Mouse (Mus musculus) frontal cortex, postnatal 14 days (tissue): ENCODE measurements around the gene Trpt1.

Source experiments
- DNase-seq, 2 experiments: peaks; one replicate each; pipeline ENCODE4 v3.0.0; 2022; ENCODE audit warnings: low spot score in 2 of 2

Gene Trpt1

GRCm38 (mm10) chr19:6992011-6992858 is 3.7 kb upstream of the Trpt1 start, which contains the start of gene Dnajc4:
Gene Dnajc4 (minus strand): TSS chr19:6992572.
- peak; percentile 93 to 94 for DNase-seq

- DNase-seq: no peak
Observed at GRCm38 (mm10) chr19:6993011-6993770, 2.7 kb upstream of the Trpt1 start.

GRCm38 (mm10) chr19:6994002-6994401 is 1.9 kb upstream of the Trpt1 start:
- DNase-seq: no peak

- no peak for DNase-seq
Observed at GRCm38 (mm10) chr19:6994489-6994888, 1.4 kb upstream of the Trpt1 start.

GRCm38 (mm10) chr19:6995255-6995991 is 508 bp upstream of the Trpt1 start:
- no peak for DNase-seq

GRCm38 (mm10) chr19:6997721-6998290 is 1.9 kb downstream of the Trpt1 start:
- no peak for DNase-seq

- no peak for DNase-seq
Observed at GRCm38 (mm10) chr19:6999360-7000063, 3.6 kb downstream of the Trpt1 start.

GRCm38 (mm10) chr19:7006892-7007593 is 11.1 kb downstream of the Trpt1 start:
- no peak for DNase-seq

- no peak for DNase-seq
Observed at GRCm38 (mm10) chr19:7012426-7012825, 16.5 kb downstream of the Trpt1 start.

- DNase-seq: no peak
Observed at GRCm38 (mm10) chr19:7013984-7014383, 18.1 kb downstream of the Trpt1 start.

GRCm38 (mm10) chr19:7014481-7015135 is 18.7 kb downstream of the Trpt1 start:
- DNase-seq: no peak

GRCm38 (mm10) chr19:7017541-7018457 is 21.9 kb downstream of the Trpt1 start:
- no peak for DNase-seq

GRCm38 (mm10) chr19:7018546-7018945 is 22.6 kb downstream of the Trpt1 start:
- DNase-seq: no peak

GRCm38 (mm10) chr19:7019191-7019590 is 23.3 kb downstream of the Trpt1 start, which contains the start of gene Fermt3:
Gene Fermt3 (minus strand): TSS chr19:7019469.
- DNase-seq: no peak

- DNase-seq: no peak
Observed at GRCm38 (mm10) chr19:7020224-7020641, 24.3 kb downstream of the Trpt1 start.

GRCm38 (mm10) chr19:7029531-7029930 is 33.6 kb downstream of the Trpt1 start:
- DNase-seq: peak; percentile 25 to 54

- DNase-seq: no peak
Observed at GRCm38 (mm10) chr19:7034006-7034405, 38.1 kb downstream of the Trpt1 start.

GRCm38 (mm10) chr19:7039088-7039720 is 43.3 kb downstream of the Trpt1 start:
- DNase-seq: peak; percentile 51 to 52
